Mouse (Mus musculus) spleen, adult 18-20 months (tissue): ENCODE measurements at regions not wholly inside any gene's neighbourhood (a gene's known extent, or its start where the extent isn't known, plus 50 kb on each side); places are given as distances from the start of the nearest gene placed in this dataset.
A peak's percentile ranks its signal among the peaks of the same experiment; 100 is the strongest.

Experiments
- DNase-seq, 2 experiments: peaks; one replicate each; pipeline ENCODE4 v3.0.0; 2022; ENCODE audit warnings: mixed read lengths in 2 of 2

DNA sequence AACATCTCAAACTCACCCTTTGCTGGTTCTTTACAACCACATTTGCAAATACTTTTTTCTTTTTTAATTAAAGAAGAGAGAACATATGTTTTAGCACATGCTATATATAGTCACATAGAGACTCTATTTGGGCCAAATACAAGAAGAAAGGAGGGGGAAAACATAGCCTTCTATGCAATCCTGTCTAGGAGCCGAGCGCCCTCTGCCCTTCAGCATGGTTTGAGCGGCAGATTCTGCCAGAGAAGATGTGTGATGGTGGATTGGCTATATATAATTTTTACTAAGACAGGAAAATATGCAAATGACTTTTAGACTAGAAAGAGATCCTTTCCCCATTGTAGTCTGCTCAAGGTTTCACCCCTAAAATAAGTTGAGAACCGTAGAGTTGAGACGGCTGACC lies 60.0 kb upstream of the Myom1 start:
- no peak for DNase-seq

DNA sequence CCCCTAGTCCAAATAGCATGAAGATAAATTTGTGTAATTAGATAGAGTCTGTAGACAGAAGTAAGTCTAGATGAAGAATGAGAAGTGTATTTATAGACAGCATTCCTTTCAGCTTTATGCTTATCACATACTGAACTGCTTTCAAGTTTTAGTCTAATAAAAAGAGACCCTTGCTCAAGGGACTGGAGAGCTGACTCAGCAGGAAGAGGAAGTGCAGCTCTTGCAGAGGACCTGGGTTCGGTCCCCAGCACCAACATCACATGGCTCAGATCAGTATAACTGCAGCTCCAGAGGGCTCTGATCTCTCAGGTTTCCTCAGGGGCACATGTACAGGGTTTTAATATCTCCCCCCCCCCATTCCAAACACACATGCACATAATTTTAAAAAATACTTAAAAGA lies 68.2 kb upstream of the Myom1 start:
- DNase-seq: no peak

DNA sequence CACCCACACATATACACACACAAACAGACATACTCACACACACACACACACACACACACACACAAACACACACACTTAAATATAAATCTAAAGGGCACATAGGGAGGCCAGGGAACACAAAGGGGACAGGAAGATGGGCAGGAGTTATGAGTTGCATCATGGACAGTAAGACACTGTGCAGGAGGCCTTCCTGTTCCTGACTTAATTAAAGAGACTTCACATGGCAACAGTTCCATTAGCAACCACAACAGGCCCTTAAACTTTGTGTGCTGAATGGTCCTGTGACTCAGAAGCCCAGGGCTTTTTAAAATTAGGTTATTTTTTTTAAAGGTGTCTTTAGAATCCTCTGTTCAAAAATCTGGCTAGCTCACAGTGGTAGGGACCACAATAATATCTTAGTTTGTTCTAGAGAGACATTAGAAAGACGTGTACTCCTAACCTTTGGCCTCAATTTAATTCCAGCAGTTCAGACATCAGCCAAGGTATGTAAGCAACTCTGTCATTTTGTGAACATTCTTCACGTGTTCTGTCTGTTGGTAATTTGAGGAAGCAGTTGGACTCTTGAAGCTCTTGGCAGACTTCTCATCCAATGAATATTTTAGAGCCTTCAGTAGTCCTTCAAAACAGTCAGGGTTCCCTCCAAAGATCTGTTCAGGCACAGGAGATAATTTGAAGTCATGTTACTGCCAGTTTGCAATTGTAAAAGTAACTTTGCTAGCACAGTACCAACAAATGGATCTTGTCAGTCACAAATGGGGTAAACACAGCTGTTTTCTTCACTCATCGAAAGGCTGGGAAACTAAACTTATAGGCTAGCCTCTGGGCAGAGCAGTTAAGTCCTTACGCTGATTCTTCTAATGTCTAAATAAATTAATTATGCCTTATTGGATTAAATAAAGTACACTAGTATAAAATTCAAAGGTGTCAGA lies 69.0 kb upstream of the Myom1 start:
- DNase-seq: no peak

- DNase-seq: no peak
Measured at GRCm38 (mm10) chr17:70932565-70932964, 69.9 kb upstream of the Myom1 start.

DNA sequence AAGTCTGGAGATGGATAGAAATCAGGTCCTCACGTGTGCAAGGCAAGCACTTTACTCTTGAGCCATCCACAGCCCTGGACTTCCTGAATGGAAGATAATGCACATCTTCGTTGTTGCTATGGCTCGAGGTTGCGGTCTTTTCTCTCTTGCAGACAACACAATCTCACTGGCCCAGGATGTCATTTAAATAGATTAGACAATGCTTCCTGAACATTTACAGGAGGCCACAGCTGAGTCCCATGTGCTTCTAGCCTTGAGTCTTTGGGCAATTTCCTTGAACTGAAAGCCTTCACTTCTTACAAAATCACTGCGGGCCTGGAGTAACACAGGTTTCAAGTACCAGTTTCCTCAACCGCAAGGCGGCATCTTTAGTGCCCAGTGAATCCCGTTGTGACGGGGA lies 71.8 kb upstream of the Myom1 start:
- DNase-seq: no peak

DNA sequence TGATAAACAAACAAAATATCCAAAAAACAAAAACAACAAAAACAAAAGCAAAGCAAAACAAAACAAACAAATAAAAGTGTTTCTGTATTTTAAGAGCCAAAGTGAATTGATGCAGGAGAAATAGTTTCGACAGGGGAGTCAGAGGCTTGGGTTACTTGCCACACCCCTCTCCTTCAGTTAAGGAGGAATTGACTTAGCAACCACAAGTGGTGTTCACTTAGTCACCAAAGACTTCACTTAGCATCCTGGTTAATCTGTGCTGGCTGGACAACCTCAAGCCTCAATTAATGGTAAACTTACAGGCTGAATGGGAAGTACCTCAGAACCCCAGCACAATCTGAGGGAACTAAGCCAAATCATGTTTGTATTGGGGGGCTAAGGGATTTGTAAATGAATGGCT lies 72.9 kb upstream of the Myom1 start:
- DNase-seq: no peak

- DNase-seq: peak; percentile 9 to 30
Measured at GRCm38 (mm10) chr17:70924565-70925220, 71.3 kb upstream of the Tgif1 start.

- no peak for DNase-seq
Measured at GRCm38 (mm10) chr17:70921681-70922080, 68.3 kb upstream of the Tgif1 start.

DNA sequence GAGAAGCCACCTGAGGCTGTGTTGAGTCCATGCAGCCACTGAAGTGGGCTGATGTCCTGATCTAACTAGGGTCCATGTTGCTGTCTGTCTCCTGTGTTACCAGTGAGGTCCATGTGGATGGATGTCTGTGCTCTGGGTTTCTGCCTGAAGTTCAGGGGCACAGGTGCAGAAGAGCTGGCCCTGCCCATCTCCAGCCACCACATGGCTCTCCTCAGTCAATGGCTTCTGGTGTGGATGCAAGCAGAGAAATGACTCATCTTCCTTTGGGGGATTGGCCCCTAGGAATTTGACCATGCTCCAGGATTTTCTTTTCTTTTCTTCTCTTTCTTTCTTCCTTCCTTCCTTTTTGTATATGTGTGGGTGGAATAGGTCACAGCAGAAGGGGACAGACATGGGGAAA lies 66.8 kb upstream of the Tgif1 start:
- DNase-seq: no peak

DNA sequence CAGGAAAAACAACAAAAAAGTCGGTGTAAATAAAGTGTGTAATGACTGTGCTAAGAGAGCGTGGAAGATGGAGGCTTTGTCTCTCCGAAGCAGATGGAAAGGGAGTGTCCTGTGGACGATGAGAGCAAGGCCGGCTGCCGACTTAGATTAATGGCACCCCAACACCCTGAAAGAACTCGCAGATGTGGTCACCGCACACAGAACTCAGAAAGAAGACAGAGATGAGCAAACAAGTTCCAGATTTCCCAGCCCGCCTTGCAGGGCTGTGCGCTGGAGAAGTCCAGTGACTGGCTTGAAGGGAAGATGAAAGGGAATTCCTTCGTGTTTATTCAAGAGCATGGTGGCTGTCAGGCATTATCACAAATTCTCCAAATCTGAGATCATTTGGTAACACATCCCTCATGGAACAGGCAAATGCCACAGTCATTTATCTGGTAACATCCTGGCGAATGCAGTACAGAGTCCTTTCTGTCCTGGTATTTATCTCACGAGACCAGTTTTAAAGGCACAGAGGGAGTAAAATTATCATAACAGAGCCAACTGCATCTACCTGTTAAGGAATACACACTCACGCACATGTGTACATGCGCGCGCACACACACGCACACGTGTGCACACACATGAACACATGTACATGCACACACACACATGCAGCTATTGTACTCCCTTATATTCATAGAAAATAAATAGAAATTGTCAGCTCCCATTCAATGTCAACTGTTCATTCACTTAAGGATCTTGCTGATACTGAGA lies 64.0 kb upstream of the Tgif1 start:
- no peak for DNase-seq

GRCm38 (mm10) chr17:70916089-70916750 lies 62.9 kb upstream of the Tgif1 start:
- DNase-seq: no peak

GRCm38 (mm10) chr17:70915445-70915844 lies 62.1 kb upstream of the Tgif1 start:
- DNase-seq: no peak

DNA sequence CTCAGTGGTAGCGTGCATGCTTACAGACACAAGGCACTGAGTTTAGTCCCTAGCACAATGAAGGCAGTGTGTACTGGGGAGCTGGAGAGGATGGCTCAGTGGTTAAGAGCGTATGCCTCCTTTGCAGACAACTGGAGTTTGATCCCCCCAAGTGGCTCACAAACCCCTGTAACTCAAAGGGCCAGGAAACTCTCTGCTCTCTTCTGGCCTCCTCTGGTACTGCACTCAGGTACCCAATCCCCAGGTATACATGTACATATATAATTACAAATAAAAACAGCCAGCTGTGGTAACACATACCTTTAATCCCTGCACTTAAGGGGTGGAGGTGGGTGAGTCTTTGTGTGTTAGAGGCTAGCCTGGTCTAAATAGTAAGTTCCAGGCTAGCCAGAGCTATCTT lies 56.9 kb upstream of the Tgif1 start:
- no peak for DNase-seq

- no peak for DNase-seq
Measured at GRCm38 (mm10) chr17:70909573-70909972, 56.2 kb upstream of the Tgif1 start.

- DNase-seq: no peak
Measured at GRCm38 (mm10) chr17:70908328-70908727, 55.0 kb upstream of the Tgif1 start.
